Mouse (Mus musculus) layer of hippocampus, adult 11-12 months (tissue): Measurements from ENCODE around the gene Mapk9.

ENCODE experiments used
- DNase-seq: peaks from one replicate; pipeline ENCODE4 v3.0.0; 2022; ENCODE audit warnings: low spot score

The Mapk9 gene

DNA sequence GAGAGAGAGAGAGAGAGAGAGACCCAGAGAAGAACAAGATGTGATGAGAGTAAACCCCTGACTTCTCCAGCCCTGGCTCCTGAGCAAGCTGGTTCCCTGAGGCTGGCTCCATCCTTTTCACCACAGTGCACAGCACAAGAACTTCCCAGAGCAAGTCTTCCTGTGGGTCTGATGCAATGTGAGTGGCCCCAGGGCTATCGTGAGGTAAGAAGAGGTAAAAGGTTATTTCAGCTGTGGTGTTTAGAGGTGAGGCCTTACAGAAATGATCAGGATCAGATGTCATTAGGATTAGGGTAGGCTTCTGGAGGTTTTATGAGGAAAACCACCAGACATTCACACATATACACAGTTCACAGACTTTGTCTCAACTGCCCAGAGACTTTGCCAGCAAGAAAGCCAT lies 4.7 kb upstream of the Mapk9 start:
- no peak for DNase-seq

DNA sequence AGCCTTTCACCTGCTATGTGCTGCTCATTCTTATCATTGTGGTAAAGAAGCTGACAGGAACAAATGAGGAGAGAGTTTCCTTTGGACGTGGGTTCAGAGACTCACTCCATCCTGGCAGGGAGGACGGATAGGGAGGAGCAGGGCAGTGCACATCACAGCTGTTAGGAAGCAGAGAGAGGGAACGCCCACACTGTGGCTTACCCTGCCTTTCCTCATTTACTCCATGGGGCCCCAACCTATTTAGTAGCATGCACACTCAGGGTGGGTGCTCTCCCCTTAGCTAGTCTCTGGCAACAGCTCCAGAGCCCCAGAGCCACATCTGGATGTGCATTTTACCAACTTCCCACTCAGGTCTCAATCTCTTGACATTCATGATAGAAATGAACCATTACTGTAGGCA lies 3.8 kb upstream of the Mapk9 start:
- DNase-seq = no peak

DNA sequence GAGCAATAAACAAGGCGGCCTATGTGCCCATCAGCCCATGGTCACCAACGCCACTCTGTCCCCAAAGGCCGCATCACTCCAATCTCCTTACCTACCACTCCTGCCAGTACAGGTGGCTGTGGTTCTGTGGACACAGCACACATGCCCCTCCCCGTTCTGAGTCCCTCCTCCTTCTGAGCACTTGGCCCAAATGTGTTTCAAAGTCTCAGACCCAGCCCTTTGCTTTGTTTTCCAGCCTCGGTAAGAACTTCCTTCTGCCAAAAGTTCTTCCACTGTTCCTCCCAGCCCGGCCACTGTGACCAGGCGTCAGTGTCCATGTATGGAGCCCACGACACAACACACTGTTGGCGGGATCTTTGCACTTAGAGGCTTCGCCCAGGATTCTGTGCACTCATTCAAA lies 2.2 kb upstream of the Mapk9 start:
- no peak for DNase-seq

DNA sequence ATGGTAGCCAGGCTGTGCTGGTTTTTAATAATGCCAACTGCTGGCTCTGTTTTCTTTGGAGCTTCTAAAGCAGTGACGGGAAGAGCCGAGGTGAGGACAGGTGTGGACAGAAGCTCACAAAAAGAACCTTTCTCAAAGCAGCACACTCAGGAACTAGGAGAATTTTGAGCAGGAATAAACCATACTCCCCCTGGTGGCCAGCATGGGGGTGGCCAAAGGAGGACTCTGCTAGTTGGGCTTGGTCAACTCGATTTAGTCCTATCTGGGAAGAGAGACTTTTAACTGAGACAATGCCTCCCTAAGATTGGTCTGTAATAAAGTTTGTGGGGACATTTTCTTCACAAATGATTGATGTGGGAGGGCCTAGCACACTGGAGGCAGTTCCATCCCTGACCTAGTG lies 1.6 kb upstream of the Mapk9 start:
- peak; percentile 70 for DNase-seq

DNA sequence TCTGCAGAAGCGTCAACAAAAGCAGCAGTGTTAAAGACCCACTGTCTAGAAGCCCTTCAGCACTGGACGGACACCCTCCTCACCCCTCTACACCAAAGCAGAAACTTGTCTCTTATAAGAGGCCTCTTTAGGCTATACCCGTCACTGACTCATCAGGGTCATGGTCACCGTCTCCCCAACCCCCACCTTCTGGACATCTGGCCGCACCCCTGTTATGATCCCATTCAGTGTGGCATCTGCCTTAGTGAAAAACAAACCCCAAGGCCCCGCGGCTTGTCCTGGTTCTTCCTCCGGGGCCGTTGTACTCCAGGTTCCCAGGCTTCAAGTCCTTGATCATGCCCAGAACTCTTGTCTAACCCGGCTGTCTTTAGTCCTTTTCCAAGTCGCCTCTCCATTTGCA lies 593 bp upstream of the Mapk9 start:
- no peak for DNase-seq

DNA sequence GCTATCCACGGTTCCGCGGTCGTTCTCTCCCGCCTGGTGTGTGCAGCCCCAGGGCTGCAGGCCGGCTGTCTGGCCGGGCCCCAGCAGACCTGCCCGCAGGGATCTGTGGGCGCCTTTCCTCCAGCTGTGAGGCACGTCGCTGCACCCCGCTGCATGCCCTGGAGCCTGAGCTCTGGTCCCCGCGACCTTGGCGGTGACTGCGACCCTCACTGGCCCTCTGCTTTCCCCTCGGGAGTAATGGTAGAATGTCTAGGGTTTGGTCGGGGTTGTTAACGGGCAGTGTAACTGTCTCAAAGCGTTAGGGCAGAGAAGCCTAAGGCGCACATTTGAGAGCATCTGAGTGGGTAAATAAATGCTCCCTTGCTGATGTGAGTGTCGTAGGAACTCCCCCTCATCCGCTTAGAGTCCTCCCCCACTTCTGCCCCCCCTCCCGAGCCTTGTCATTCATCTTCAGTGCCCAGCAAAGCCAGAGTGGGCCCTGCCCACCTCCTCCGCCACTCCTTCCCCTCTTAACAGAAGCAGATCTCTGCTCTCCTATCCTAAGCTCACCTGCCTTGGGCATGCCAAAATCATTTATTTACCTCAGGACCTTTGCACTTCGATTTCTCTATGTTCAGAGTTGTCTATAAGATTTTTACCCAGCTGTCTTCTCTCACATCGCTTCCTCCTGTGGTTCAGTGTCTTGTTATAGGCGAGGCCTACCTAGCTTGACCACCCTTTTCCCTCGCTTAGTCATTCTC lies 690 bp downstream of the Mapk9 start:
- DNase-seq = no peak

DNA sequence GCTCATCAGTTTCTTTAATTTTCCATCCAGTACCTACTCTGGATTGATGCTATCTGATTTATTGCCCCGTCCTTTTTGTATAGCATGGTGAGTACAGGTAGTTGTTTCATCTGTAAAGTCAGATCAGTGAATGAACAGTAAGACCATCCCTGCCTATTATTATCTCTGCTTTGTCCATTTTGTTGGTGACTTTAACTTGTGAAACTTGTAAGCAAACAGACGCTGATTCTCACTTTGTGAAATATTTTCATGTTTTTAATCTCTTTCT lies 1.2 kb downstream of the Mapk9 start:
- DNase-seq = no peak

DNA sequence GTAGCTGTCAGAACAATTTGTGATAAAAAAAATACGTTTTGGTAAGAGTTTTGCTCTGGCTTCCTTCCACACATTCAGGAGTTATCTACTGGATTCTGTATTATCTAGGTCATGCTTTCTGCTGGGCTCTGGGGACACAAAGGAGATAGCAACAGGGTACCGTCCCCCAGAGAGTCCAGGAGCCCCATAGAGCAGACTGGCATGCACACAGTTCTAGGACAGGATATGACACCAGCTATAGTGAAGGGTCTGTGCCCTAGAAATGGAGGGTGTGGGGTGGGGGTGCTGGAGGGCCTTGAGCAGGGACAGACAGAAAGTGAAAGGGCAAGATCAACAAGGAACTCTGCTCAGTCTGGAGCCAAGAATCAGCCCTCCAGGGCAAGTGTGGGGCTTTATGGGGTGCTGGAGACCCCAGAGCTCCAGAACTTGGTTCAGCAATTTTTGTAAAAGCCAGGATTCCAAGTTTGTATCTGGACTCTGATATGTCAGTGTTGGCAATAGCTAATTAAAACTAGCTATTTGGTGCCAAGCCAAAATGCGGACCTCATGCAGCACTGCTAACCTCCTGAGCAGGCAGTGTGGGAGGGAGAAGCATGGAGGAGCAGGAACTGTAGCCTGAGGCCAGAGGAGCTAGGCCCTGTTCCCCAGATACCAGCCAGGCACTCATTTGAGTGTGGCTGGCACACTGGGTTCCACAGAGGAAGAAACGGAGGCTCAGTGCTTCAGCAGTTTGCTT lies 1.7 kb downstream of the Mapk9 start:
- no peak for DNase-seq

DNA sequence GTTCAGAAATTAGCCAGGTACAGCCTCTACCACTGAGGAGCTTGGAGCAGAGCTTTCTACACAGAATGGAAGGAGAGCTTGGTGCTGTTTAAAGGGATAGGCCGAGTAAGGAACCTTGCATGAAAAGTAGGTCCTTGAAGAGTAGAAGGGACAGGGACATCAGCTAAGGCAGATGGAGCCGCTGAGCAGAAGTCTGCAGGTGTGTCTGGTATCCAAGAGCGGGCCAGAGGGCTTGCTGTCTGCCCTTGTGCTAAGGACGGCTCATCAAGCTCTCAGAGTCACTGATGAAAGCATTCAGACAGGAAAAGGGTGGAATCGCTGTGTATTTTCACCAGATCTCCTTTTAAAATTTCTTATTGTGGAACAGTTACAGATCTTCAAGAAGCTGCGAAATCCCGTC lies 3.8 kb downstream of the Mapk9 start:
- DNase-seq = no peak

DNA sequence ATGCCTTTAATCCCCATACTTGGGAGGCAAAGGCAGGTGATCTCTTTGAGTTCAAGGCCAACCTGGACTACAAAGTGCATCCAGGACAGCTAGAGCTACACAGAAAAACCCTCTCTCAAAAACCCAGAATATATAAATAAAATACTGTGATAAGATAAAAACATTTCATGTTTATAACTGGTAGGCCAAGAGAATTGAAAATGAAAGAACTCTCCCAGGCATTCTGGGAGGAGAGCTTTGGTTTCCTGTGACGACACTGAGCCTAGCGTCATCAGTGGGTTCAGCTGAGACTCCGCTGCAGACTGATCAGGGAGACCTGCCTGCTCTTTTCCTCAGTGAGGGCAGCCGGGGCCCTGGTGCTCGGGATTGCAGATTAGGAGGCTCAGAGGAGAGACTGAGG lies 8.6 kb downstream of the Mapk9 start:
- no peak for DNase-seq

DNA sequence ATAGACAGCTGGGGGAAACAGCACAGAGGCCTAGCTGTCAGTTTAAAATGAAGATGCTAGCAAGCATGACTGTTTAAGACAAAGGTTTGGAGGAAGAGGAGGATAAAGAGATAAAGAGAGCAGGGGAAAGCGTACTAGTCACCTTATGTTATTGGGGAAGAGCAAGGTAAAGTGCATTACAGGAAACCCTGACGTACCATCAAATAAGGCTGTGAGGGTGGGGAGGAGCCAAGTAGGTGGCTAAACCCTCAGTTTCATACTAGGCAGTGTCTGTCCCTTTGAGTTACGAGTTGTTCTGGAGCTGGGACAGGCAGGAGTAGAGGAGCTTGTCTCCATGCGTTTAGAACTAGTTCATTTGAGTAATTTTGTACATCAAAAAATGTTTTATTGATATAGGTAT lies 14.6 kb downstream of the Mapk9 start:
- DNase-seq = no peak

DNA sequence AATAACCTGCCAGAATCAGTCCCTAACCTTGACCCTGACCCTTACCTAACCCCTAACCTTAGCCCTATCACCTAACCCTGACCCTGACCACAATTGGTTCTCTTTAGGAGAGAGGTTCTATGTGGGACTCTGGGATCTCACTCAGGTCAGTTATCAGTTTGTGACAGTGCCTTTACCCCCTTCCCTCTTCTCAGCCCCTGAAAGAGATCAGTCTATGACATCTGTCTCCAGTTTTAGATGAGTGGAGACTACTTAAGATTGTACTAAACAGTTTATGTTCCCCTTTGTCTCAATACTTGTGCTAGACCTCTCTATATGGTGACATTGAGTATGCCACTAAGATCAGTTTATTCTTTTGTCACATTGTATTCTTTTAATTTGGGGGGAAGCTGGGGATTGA lies 17.4 kb downstream of the Mapk9 start:
- no peak for DNase-seq

DNA sequence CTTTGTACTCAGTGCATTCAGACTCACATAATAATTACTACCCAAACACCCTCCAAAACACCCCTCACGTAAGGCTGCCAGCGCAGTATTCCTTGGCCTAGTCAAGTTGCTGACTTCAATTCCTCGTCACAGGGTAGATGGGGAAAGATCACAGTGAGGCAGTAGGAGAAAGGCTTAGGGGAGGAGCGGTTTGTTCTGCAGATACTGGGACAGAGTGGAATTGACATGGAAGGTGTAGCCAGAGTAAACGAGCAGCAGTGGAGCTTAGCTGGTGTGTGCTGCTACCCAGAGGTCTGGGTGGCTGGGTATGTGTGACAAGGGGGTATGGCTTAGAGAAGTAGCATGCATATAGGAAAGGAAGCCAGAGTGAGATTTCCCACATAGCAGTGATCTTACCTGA lies 20.8 kb downstream of the Mapk9 start:
- no peak for DNase-seq

DNA sequence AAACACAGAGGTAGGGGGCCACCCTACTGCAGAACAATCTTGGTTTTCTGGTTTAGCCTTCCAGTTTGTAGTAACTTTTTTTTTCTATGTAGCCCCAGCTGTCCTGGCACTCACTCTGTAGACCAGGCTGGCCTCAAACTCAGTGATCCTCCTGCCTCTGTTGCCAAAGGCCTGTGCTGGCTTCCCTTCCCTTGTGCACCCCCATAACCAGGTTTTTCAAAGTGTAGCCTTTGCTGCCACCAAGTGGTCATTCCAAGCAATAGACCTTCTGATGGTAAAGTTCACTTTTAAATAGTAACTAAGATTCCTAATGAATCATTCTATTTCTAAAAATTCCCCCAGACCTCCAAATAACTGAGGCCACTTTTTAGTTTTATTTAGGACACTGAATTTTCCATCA lies 23.2 kb downstream of the Mapk9 start:
- no peak for DNase-seq

DNA sequence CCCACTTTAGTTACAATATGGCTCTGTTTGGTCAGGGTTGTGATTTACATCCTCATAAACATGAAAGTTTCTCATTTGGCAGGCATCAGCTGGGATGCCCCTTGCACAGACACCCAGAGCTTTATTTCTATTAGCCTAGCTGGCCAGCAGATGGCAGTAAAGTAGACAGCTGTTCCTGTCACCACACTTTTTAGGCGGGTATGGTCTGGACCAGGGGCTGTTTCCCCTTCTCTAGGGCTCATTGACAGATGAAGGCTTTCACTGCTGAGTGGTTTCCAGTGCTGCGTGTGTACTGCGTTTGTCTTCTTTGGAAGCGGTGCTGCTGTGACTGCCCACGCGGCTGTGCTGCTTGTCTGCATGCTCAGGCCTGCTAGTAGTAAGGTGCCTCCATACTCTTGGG lies 25.4 kb downstream of the Mapk9 start:
- DNase-seq = peak; percentile 41

DNA sequence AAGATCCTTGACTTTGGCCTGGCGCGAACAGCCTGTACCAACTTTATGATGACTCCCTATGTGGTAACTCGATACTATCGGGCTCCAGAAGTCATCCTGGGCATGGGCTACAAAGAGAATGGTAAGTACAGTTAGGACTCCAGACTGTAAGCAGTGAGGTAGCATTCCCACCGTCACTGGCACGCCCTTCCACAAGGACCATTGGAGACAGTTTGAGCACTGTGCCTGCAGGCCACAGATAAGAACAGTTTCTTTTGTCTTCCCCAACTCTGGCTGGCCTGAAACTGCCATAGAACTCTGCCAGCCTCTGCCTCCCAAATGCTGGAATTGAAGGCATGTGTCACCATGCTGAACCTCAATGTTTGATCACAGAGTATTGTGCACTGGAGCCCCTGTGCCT lies 26.2 kb downstream of the Mapk9 start:
- no peak for DNase-seq

DNA sequence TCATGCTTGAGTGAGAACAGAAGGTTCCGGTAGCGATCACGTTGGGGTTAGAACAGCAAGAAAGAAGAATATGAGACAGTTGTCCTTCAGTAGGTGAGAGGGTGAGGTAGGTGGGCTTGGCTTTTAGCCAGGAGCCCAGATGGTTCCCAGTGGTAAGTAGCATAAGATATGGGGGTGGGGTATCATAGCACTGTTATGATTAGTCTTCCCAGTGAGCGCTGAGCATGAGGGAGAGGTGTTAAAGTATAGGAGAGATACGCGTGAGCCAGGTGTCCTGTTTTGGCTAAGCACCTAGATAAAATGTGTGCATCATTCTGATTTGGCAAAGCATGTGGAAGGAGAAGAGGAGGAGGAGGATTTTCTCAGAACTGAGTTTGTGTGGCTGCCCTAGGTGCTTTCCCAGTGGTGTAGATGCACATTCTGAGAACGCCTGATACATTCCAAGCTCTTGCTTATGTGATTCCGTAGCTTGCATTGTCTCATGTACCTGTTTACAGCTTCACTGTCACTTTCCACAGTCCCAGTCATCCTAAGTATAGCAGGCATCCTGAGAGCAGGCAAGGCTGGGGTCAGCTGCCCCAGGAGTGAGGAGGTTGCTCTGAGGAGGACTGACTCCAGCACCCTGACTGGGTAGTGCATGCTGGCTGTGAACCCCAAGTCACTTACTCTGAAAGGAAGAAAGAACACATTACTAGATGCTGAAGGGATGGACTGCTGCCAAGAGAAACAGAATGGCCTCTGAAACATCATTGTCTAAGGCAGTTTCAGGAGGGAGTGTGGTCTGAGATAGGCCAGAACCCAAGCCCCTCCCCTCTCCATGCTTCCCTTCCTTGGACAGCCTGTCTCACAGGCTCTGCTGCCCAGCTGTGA lies 30.6 kb downstream of the Mapk9 start:
- DNase-seq = peak; percentile 35

DNA sequence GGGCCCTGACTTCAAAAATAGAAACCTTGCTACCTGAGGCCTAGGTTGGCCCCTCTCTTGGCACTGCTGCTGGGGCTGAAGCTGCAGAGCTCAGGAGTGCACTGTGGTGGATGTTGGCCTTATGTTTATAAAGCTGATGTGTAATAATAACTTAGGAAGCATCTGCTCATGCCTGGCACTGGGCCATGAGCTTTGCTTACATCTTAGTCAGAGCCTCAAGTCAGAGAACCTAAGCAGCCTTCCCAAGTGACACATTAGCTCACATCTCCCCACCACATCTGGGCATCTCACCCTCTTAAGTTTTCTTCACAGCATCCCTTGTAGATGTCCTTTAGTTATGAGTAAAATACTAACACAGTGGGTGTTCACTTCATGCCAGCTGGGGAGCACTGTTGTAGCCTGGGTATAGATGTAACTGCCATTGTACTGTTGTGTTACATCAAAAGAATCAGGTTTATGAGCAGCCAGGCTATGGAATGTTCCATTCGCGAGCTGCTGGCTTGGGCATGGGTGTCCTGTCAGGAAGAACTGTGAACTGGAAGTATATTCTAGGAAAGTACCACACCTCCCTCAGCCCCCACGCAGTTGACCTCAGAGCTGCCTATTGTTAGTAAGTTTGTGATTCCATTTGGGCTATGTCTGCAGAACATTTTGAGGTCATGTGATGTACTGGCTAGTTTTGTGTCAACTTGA lies 33.5 kb downstream of the Mapk9 start:
- DNase-seq = no peak

DNA sequence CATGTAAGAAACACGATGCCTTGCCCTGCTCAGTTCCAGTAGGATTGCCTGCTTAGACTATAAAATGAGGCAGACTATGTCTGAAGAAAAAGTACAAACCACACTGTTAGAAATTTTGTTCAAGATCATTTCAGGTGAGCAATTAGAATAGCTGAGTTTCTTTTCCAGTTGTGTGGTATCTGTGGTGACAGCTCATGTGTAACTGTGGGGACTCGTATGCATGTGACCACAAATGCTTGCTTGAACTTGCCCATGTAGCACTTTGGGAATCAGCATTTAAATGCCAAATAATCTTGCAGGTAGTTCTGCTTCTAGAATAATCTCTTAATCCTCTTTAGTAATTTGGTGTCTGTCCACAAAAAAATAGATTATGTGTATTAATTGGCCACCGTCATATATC lies 36.8 kb downstream of the Mapk9 start:
- no peak for DNase-seq

DNA sequence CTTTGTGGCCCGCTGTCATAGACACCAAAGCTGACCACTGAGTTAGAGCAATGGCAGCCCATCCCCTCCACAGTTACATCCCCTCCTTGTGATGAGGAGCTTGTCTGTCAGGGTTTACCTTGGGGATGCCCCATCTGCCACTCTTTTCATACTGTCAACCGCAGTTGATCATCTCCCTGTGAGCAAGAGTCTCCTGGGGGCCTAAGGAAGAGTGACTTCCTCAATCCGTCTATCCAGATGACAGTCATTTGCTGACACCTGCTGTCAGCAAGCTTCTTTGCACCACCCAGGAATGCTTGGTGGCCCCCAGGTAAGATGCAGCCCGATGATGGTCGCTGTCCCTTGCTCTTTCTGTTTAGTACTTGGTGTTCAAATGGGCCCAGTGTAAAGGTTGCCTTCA lies 41.9 kb downstream of the Mapk9 start:
- DNase-seq = no peak

DNA sequence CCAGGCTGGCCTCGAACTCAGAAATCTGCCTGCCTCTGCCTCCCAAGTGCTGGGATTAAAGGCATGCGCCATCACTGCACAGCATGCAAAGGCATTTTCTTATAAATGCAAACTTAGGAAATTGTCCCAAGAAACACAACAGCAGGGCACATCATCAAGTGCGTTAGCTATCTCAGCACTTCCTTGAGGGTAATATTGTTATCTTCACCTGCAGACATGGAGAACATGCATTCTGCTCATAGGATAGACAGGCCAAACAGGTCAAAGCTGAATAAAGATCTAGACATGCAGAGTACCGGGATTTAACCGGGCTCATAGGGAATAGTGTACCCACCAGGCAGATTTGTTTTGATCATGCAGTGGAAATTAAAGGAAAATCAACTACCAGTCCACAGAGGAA lies 45.4 kb downstream of the Mapk9 start:
- no peak for DNase-seq

DNA sequence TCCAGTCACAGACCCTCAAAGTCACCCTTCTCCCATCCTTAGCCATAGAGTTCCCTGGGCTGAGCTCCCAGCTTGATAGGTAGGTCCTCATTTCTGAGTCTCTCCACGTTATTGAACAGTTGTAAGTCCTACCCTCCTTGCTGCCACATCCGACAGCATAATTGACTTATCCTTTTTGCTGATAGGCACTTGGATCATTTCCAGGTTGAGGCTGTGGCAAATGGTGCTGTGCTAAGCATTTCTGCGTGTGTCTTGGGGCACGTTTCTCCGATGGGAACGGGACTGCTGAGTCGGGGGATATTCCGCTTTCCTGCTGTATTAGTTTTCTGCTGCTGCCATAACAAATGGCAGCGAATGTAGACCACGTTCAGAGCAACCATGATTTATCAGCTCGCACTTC lies 47.3 kb downstream of the Mapk9 start:
- no peak for DNase-seq
